Mouse (Mus musculus) MEL (cell line): Measurements from ENCODE around the gene Mypn. TPM values are rescaled to one million over a fixed set of nuclear protein-coding genes. Genes with fewer than 3 reads are reported as not detected.

Experiments
- DNase-seq: peaks from one replicate; pipeline ENCODE4 v3.0.0; 2011; ENCODE audit warnings: low read depth, low spot score
- H3K27ac ChIP-seq: 2 replicates; pipeline ENCODE4 v1.5.1; 2012; ENCODE audit warnings: low read depth, mild to moderate bottlenecking, control low read depth, low read length, moderate library complexity; ENCODE audit not compliant: control insufficient read depth
- H3K27me3 ChIP-seq, 2 experiments: fragments of 150-350 bp in 1 of 2; sonication (generic) in 1 of 2; 2 replicates each; pipeline ENCODE4 v1.6.1; 2012; ENCODE audit warnings: low read length in 2 of 2, mild to moderate bottlenecking in 2 of 2, improper control_type of control experiment in 1 of 2, moderate library complexity in 1 of 2; ENCODE audit not compliant: insufficient read depth in 2 of 2, control insufficient read depth in 1 of 2
- H3K36me3 ChIP-seq, 2 experiments: 2 replicates each; pipeline ENCODE4 v1.6.1; 2012 to 2014; ENCODE audit warnings: low read length in 2 of 2, improper control_type of control experiment in 1 of 2, inconsistent platforms in 1 of 2, mild to moderate bottlenecking in 1 of 2; ENCODE audit not compliant: insufficient read depth in 2 of 2, control insufficient read depth in 1 of 2
- H3K4me1 ChIP-seq, 2 experiments: fragments of 150-350 bp in 1 of 2; sonication (generic) in 1 of 2; 2 replicates each; pipeline ENCODE4 v1.6.1; 2012; ENCODE audit warnings: low read length in 2 of 2, improper control_type of control experiment in 1 of 2, mild to moderate bottlenecking in 1 of 2; ENCODE audit not compliant: insufficient read depth in 2 of 2, control insufficient read depth in 1 of 2
- H3K4me3 ChIP-seq, 2 experiments: fragments of 150-350 bp in 1 of 2; sonication (generic) in 1 of 2; 2 replicates each; pipeline ENCODE4 v1.5.1; 2012; ENCODE audit warnings: low read depth in 2 of 2, low read length in 2 of 2, mild to moderate bottlenecking in 2 of 2, moderate library complexity in 2 of 2, control low read depth in 1 of 2, improper control_type of control experiment in 1 of 2; ENCODE audit not compliant: control insufficient read depth in 1 of 2, insufficient read depth in 1 of 2
- H3K79me2 ChIP-seq: 2 replicates; pipeline ENCODE4 v1.6.1; 2012; ENCODE audit warnings: mild to moderate bottlenecking, low read length, moderate library complexity; ENCODE audit not compliant: control insufficient read depth, poor library complexity, insufficient read depth
- H3K9ac ChIP-seq: 2 replicates; pipeline ENCODE4 v1.6.1; 2012; ENCODE audit warnings: low read depth, mild to moderate bottlenecking, control low read depth, low read length, moderate library complexity; ENCODE audit not compliant: control insufficient read depth, poor library complexity, severe bottlenecking
- H3K9me3 ChIP-seq: fragments of 150-350 bp; sonication (generic); replicated peaks from 2 replicates; pipeline ENCODE4 v1.6.1; 2012; ENCODE audit warnings: mild to moderate bottlenecking, low read length, improper control_type of control experiment, moderate library complexity; ENCODE audit not compliant: insufficient read depth
- CHD2 ChIP-seq: IDR thresholded peaks from 2 replicates; pipeline ENCODE4 v1.6.1; 2011; ENCODE audit warnings: low read length, improper control_type of control experiment
- KAT2A ChIP-seq: conservative IDR thresholded peaks from 2 replicates; pipeline ENCODE4 v1.6.1; 2012; ENCODE audit warnings: low read depth, low read length, improper control_type of control experiment, inconsistent platforms
- MAFK ChIP-seq: IDR thresholded peaks from 2 replicates; pipeline ENCODE4 v1.6.1; 2011; ENCODE audit warnings: low read depth, mild to moderate bottlenecking, low read length, improper control_type of control experiment, borderline replicate concordance
- MYB ChIP-seq: IDR thresholded peaks from 2 replicates; pipeline ENCODE4 v1.6.1; 2011; ENCODE audit warnings: mild to moderate bottlenecking, low read depth, low read length, improper control_type of control experiment
- MYC ChIP-seq: IDR thresholded peaks from 2 replicates; pipeline ENCODE4 v1.6.1; 2011; ENCODE audit warnings: low read depth, mild to moderate bottlenecking, low read length, improper control_type of control experiment, moderate library complexity
- NRF1 ChIP-seq: IDR thresholded peaks from 2 replicates; pipeline ENCODE4 v1.6.1; 2014; ENCODE audit warnings: low read depth, mild to moderate bottlenecking, inconsistent platforms, low read length, improper control_type of control experiment, moderate library complexity; ENCODE audit not compliant: poor library complexity, insufficient read depth, severe bottlenecking
- POLR2AphosphoS5 ChIP-seq: IDR thresholded peaks from 2 replicates; pipeline ENCODE4 v1.6.1; 2012; ENCODE audit warnings: low read depth, borderline replicate concordance, mild to moderate bottlenecking, inconsistent platforms, low read length, moderate library complexity, mixed read lengths
- RAD21 ChIP-seq: IDR thresholded peaks from 2 replicates; pipeline ENCODE4 v1.6.1; 2011; ENCODE audit warnings: mild to moderate bottlenecking, low read depth, low read length, improper control_type of control experiment
- SMC3 ChIP-seq: IDR thresholded peaks from 2 replicates; pipeline ENCODE4 v1.6.1; 2011; ENCODE audit warnings: low read depth, low read length, improper control_type of control experiment
- TAL1 ChIP-seq: IDR thresholded peaks from 2 replicates; pipeline ENCODE4 v1.6.1; 2012; ENCODE audit warnings: mild to moderate bottlenecking, inconsistent platforms, low read length, moderate library complexity, mixed read lengths
- TBP ChIP-seq: IDR thresholded peaks from 2 replicates; pipeline ENCODE4 v1.8.0; 2011; ENCODE audit warnings: low read depth, low read length, improper control_type of control experiment
- TCF12 ChIP-seq: IDR thresholded peaks from 2 replicates; pipeline ENCODE4 v1.6.1; 2014; ENCODE audit warnings: low read depth, mild to moderate bottlenecking, inconsistent platforms, low read length, improper control_type of control experiment, moderate library complexity
- UBTF ChIP-seq: IDR thresholded peaks from 2 replicates; pipeline ENCODE4 v1.6.1; 2012; ENCODE audit warnings: low read depth, mild to moderate bottlenecking, inconsistent platforms, low read length, improper control_type of control experiment, moderate library complexity, borderline replicate concordance; ENCODE audit not compliant: insufficient read depth
- ZKSCAN1 ChIP-seq: IDR thresholded peaks from 2 replicates; pipeline ENCODE4 v1.6.1; 2012; ENCODE audit warnings: low read depth, mild to moderate bottlenecking, inconsistent platforms, low read length, improper control_type of control experiment, moderate library complexity
- polyA plus RNA-seq, 2 experiments: library from polyadenylated mRNA; stranded (reverse) in 1 of 2; unstranded in 1 of 2; fragments of >175 nt in 1 of 2; fragments of >200 nt in 1 of 2; gene quantifications; 2 replicates each; pipeline versions ENCODE4 v1.2.1 to v1.2.4; 2012; ENCODE audit warnings: low replicate concordance in 2 of 2, low read depth in 1 of 2; ENCODE audit not compliant: insufficient read length in 2 of 2, insufficient read depth in 1 of 2, missing spikeins in 1 of 2
- total RNA-seq: library from RNA; depleted of rRNA; stranded (reverse); fragments of 300-350 nt; gene quantifications from 2 replicates; pipeline ENCODE4 v1.2.3, GENCODE M21; 2012

Gene Mypn
- total and polyA plus RNA-seq, 3 experiments: not detected

GRCm38 (mm10) chr10:63221081-63221783 lies 17.5 kb upstream of the Mypn start:
- peaks cover 0 to 4% of the 10 kb centered on the region in 2 experiments; a peak in 3 of 4 replicates for H3K27me3 ChIP-seq
- no peak for DNase-seq
- no peaks in the 10 kb centered on the region for H3K4me1 ChIP-seq
- H3K4me3 ChIP-seq: no peak overlapping the region
- no peak overlapping the region for H3K9ac ChIP-seq
- H3K9me3 ChIP-seq: no peaks in the 10 kb centered on the region
- H3K27ac ChIP-seq: no peak overlapping the region
- H3K79me2 ChIP-seq: no peaks in the 10 kb centered on the region
- TF ChIP-seq RAD21 (no peak), MAFK (no peak), TAL1 (no peak), MYC (no peak), ZKSCAN1 (no peak), TBP (no peak), SMC3 (no peak), TCF12 (no peak), KAT2A (no peak), UBTF (no peak), NRF1 (no peak)
- no peaks in the 10 kb centered on the region for H3K36me3 ChIP-seq

GRCm38 (mm10) chr10:63208871-63209270 lies 5.1 kb upstream of the Mypn start:
- DNase-seq: no peak
- H3K27ac ChIP-seq: no peak overlapping the region
- no peaks in the 10 kb centered on the region for H3K4me1 ChIP-seq
- H3K9ac ChIP-seq: no peak overlapping the region
- H3K27me3 ChIP-seq: peaks cover 2 to 9% of the 10 kb centered on the region in 2 experiments; a peak in 3 of 4 replicates
- H3K9me3 ChIP-seq: no peaks in the 10 kb centered on the region
- TF ChIP-seq NRF1: no peak
- no peak for TF ChIP-seq KAT2A
- TF ChIP-seq MYB: no peak
- TF ChIP-seq POLR2AphosphoS5: no peak
- no peak for TF ChIP-seq CHD2
- no peak for TF ChIP-seq TCF12
- H3K79me2 ChIP-seq: no peaks in the 10 kb centered on the region
- H3K36me3 ChIP-seq: no peaks in the 10 kb centered on the region
- no peak overlapping the region for H3K4me3 ChIP-seq
